Mouse (Mus musculus) adrenal gland, postnatal 0 days (tissue): Measurements from ENCODE around the gene Hamp2. TPM values are rescaled to one million over a fixed set of nuclear protein-coding genes. Genes with fewer than 3 reads are reported as not detected.

Experiments
- polyA plus RNA-seq: library from polyadenylated mRNA; unstranded; fragments of >200 nt; fragmentation: Nextera tagmentation; extraction: Ambion mirVana; gene quantifications from 2 replicates; pipeline ENCODE4 v1.2.1, GENCODE M21; 2015

Gene Hamp2
- polyA plus RNA-seq = 0.50 TPM in 1 of 2 replicates, not detected in the other

GRCm38 (mm10) chr7:30924581-30924980 is at the start of gene Hamp2:
TSS of gene Hamp2 (minus strand) at chr7:30924681.

GRCm38 (mm10) chr7:30973501-30974289 is 49.2 kb upstream of the Hamp2 start, which contains the start of gene Fam187b:
TSS of gene Fam187b (plus strand) at chr7:30973790.

DNA sequence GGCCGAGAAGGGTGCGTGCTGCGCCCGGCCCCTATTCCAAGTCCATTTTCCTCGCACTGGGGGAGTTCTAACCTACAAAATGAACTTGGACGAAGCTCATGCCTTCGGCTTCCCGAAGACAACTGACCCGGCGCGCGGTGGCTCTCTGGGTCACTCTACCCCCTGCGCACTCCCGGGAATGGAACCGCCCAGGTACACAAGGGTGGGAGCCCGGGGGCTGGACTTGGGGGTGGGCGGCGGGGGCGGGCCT is 48.7 kb upstream of the Hamp2 start, which contains the start of gene Lsr:
TSS of gene Lsr (minus strand) at position 214 of the 250 bp plus-strand sequence.

DNA sequence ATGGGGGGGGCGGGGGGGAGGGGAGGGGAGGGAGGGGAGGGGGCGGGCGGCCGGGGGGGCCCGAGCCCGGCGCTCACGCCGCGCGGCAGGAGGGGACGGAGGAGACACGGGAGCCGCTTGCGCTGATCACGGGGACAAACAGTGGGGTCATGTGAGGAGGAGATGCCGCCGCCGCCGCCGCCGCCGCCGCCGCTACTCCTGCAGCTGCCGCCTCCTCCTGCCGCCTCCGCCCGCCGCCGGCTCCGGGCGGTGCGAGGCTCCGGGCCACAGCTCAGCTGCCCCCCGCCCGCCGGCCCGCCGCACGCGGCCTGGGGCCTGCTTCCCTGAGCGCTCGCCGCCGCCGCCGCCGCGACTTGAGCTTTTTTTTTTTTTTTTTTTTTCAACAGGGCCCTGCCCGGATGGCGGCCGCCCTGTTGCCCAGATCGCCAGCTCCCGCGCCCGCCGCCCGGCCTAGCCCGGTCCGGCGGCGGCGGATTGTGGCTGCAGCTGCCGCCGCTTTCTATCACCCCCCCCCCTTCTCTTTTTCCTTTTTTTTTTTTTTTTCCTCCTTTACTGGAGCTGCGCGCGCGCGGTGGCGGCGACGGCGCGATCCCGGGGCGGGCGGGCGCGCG is 32.4 kb upstream of the Hamp2 start, which contains the start of gene Usf2:
TSS of gene Usf2 (minus strand) at position 48 of the 611 bp plus-strand sequence.

DNA sequence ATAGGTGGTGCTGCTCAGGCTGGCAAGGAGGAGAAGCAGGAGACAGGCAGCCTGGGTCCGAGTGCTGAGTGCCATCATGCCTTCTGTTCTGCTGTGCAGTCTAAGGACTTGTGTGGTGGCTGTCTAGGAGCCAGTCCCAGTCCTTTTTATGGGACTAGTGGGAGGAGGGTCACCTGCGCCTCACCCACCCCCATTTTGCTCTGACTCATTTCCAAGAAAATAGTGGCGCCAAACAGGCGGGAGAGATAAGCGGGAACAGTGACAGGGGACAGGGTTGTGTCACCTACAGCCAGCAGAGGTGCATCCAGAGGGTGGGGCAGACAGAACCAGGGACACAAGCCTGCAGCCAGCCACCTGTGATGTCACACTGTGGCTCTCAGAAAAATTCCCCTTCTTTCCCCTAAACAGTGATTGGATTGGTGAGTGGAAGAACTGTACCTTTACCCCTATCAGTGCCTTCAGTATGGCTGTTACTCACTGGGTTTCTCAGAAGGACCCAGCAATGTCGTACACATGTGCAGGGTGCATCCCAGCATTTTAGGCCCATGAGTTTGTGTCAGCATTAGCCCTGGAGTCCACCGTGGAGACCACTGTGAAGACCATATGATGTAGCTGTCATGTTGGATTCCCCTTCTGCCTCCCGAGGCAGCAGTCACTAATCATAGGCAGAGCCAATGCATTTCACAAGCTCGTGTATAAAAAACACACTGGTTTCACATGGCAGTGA is 19.6 kb upstream of the Hamp2 start, which contains the start of gene Hamp:
TSS of gene Hamp (minus strand) at position 124 of the 727 bp plus-strand sequence.

DNA sequence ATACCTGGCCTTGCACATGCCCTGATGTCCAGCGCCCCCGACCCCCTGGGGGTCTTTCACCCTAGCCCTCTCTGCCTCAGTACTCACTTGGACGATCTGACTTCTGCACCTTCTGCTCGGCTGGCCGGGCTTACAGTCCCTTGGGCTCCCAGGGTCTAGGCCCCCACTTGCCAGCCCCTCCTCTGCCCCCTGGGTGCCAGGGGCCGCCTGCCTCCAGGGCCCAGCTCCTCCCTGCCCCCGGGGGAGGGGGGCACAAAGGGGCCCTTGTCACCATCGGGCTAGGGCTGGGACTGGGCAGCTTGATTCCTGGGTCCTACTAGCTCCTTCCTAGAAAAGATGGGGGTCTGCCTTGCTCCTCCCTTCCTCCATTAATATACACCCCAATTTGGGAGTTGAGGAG is 9.7 kb downstream of the Hamp2 start, which contains the start of gene Mag:
TSS of gene Mag (minus strand) at position 142 of the 400 bp plus-strand sequence.

DNA sequence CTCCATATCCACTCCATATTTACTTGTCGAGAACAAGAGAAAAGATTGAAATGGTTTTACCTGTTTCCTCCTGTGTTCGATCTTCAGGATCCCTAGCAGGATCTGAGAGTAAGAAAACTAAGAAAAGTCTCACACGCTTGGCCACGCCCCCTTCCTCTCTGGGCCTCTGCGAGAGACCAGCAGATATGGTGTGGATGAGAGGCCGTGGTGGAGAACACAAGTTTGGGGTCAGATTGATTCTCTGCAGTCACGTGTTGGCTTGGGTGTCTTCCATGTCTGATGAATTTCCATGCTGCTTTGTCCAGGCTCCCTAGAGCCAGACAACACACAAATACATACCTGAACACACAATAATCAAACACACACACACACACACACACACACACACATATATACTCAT is 44.3 kb downstream of the Hamp2 start, which contains the start of gene Cd22:
TSS of gene Cd22 (minus strand) at position 167 of the 400 bp plus-strand sequence.

Other genes starting within 250 kb of the Hamp2 start
- gene 2200002J24Rik, start 225.8 kb downstream of the Hamp2 start, polyA plus RNA-seq = 10.8 and 14.4 TPM in 2 replicates
- 2.5 and 2.7 TPM in 2 replicates for gene Atp4a, start 212.5 kb downstream of the Hamp2 start, polyA plus RNA-seq
- 231 and 307 TPM in 2 replicates for gene Tmem147, start 195.1 kb downstream of the Hamp2 start, polyA plus RNA-seq
- gene Gapdhs, start 181.0 kb downstream of the Hamp2 start, polyA plus RNA-seq = 0.11 and 0.35 TPM in 2 replicates
- gene Sbsn, start 173.2 kb downstream of the Hamp2 start, polyA plus RNA-seq = 16.2 and 29.7 TPM in 2 replicates
- 49.0 and 57.0 TPM in 2 replicates for gene Dmkn, start 160.9 kb downstream of the Hamp2 start, polyA plus RNA-seq
- gene Krtdap, start 136.8 kb downstream of the Hamp2 start, polyA plus RNA-seq = 32.6 and 84.5 TPM in 2 replicates
- 0.25 and 0.35 TPM in 2 replicates for gene Ffar2, start 100.9 kb downstream of the Hamp2 start, polyA plus RNA-seq
- gene Ffar3, start 68.5 kb downstream of the Hamp2 start, polyA plus RNA-seq = 2.1 and 5.5 TPM in 2 replicates
- not detected in 2 replicates for gene Ffar1, start 63.1 kb downstream of the Hamp2 start, polyA plus RNA-seq
- 0.36 and 0.40 TPM in 2 replicates for gene Cd22, start 44.3 kb downstream of the Hamp2 start, polyA plus RNA-seq
- 0.27 and 0.55 TPM in 2 replicates for gene Mag, start 9.8 kb downstream of the Hamp2 start, polyA plus RNA-seq
- 2.9 and 4.7 TPM in 2 replicates for gene Hamp, start 19.4 kb upstream of the Hamp2 start, polyA plus RNA-seq
- 17.0 and 22.5 TPM in 2 replicates for gene Usf2, start 32.1 kb upstream of the Hamp2 start, polyA plus RNA-seq
- gene Lsr, start 48.8 kb upstream of the Hamp2 start, polyA plus RNA-seq = 6.0 and 8.3 TPM in 2 replicates
- 0.61 and 0.90 TPM in 2 replicates for gene Fam187b, start 49.1 kb upstream of the Hamp2 start, polyA plus RNA-seq
- gene Fxyd5, start 117.8 kb upstream of the Hamp2 start, polyA plus RNA-seq = 52.9 and 58.4 TPM in 2 replicates
- 13.9 and 77.9 TPM in 2 replicates for gene Fxyd7, start 126.8 kb upstream of the Hamp2 start, polyA plus RNA-seq
- 225 and 390 TPM in 2 replicates for gene Fxyd1, start 132.5 kb upstream of the Hamp2 start, polyA plus RNA-seq
- gene Lgi4, start 134.7 kb upstream of the Hamp2 start, polyA plus RNA-seq = 1.5 and 2.2 TPM in 2 replicates
- 3.7 and 9.1 TPM in 2 replicates for gene Fxyd3, start 152.0 kb upstream of the Hamp2 start, polyA plus RNA-seq
- gene Hpn, start 190.6 kb upstream of the Hamp2 start, polyA plus RNA-seq = 6.0 and 8.0 TPM in 2 replicates
- gene Scn1b, start 202.3 kb upstream of the Hamp2 start, polyA plus RNA-seq = 4.7 and 6.2 TPM in 2 replicates
- 37.2 and 38.5 TPM in 2 replicates for gene Gramd1a, start 231.2 kb upstream of the Hamp2 start, polyA plus RNA-seq